Mouse (Mus musculus): ENCODE measurements at regions not wholly inside any gene's neighbourhood (a gene's known extent, or its start where the extent isn't known, plus 50 kb on each side); places are given as distances from the start of the nearest gene placed in this dataset.

DNA sequence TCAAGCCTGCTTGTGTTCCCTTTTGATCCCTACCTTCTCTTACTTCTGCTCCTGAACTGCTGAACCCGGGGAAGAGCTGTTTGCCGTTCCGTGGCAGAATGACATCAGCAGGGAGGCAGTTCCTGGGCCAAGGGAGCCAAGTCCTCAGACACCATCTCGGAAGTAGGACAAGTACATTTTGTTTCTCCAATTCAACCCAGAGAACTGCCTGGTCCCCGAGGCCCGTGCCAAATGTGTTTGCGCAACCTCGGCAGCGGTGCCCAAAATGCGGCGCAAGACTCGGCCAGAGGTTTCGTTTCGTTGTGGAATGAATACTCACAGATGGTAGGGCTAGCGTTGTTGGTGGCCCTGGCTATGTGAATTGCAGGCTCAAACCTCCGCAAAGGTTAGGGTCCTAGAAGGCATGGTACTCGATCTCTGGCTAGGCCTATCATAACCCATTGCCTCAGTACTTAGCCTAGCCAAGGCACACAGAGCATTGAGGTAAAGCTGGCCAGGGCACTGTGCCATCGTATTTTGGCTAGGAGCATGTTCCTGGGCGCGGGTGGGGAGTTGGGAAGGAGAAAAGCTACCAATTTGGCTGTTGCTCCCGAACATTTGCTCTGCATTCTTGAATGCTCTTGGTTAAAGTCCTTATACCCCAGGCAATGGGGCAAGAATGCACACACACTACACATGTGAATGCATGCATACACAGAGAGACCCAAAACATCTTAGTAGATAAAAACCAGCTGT, 333.0 kb downstream of the Foxo1 start:
- DNase-seq (ENCODE audit: low read depth): no peak

GRCm38 (mm10) chr3:52600581-52600980, 332.4 kb downstream of the Foxo1 start:
- DNase-seq (ENCODE audit: low read depth): no peak

DNA sequence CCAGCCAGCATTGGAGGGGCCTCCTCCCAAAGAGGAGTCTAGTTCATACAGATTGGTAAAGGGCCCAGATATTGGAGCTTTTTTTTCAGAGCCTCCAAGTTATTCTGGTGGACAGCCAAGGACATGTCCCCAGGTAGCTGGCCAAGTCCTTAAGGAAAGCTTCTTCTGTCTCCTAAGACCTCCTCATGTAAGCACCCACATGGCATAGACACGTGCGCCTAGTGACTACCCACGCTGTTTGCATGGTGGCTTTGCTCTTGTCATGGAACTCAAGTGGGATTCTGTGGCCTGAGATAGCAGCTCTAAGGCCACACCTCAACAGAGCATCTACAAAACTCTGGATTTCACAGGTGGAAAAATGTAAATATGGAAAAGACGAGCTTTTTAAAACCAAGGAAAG, 332.0 kb downstream of the Foxo1 start:
- DNase-seq (ENCODE audit: low read depth): no peak

DNA sequence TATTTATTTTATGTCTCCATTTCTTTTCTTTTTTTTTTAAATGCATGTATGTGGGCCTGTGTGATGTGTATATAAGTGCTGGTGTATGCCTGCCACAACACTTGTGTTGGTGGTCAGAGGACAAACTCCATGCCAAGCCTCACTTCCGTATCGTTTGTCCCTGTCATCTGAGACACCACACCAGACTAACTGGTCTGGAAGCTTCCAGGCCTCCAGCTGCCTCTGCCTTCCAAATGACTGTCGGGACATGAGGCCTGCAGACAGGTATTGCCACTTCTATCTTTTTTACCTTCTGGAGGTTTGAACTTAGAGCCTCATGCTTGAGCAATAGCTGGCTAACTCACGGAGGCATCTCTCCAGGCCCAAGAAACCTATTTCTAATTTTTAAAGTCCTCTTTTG, 318.3 kb downstream of the Foxo1 start:
- DNase-seq (ENCODE audit: low read depth): no peak

GRCm38 (mm10) chr3:52579917-52580316, 311.8 kb downstream of the Foxo1 start:
- no peak for DNase-seq (ENCODE audit: low read depth)

- DNase-seq (ENCODE audit: low read depth): no peak
Measured at GRCm38 (mm10) chr3:52579096-52579495, 311.0 kb downstream of the Foxo1 start.

GRCm38 (mm10) chr3:52576703-52577244, 308.6 kb downstream of the Foxo1 start:
- no peak for DNase-seq (ENCODE audit: low read depth)

- no peak for DNase-seq (ENCODE audit: low read depth)
Measured at GRCm38 (mm10) chr3:52575237-52575798, 307.2 kb downstream of the Foxo1 start.

DNA sequence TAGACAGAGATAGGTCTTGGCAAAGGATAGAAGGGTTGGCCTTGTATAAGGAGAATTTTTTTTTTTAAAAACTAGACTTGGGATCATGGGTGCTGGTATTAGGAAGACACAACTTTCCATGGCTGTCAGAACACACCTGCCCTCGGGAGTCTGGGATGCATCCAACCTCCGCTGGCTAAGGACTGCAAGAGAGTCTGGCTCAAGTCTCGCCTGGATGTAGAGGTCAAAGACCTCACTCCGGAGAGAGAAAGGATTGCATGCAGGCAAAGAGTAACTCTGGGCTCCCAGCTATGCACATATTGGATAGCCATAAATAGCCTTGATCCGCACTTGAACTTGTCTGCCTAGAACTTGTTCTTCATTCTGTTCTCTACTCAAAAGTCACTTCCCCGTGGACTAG, 306.2 kb downstream of the Foxo1 start:
- DNase-seq (ENCODE audit: low read depth): no peak

GRCm38 (mm10) chr3:52573806-52574205, 305.7 kb downstream of the Foxo1 start:
- no peak for DNase-seq (ENCODE audit: low read depth)

DNA sequence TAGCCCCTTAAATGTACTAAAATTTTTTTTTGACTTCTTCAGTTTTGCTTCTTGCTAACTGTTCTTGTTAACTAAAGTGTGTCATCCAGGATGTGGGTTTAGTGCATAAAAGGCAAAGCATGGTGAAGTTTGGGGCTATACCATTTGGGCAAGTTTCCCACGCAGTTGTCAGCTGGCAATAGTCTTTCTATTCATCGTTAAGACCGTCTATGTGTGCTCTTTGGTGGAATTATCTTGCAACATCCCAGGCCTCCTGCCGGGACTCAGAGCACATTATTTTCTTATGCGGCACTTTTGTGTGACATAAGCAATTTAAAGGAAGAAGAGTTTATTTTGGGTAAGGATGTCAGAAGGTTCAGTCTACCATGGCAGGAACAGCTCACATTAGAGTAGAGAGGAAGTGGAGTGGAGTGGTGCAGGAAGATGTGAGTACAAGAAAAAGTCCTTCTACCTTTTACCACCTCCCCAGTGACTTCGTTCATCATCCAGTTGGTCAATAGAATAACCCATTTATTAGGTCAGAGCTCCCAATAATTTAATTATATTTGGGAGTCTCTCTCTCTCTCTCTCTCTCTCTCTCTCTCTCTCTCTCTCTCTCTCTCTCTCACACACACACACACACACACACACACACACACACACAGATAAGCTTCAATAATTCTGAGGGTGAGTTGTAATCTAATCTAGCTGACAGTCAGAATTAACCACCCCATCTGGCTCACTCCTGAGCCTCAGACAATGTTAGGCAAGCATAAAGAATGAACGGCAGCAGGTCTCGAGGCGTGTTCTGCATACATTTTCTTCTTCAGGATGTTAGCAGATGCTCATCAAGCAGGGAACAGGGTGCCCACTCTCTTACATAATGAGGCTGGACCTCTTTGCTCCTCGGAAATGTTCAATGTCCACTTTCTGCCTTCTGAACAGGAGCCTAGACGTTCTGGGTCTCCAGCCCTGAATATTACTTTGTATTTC, 304.7 kb downstream of the Foxo1 start:
- DNase-seq (ENCODE audit: low read depth): no peak

GRCm38 (mm10) chr3:52567606-52568372, 299.7 kb downstream of the Foxo1 start:
- peak; percentile 12 for DNase-seq (ENCODE audit: low read depth)

GRCm38 (mm10) chr3:52563595-52563994, 295.5 kb downstream of the Foxo1 start:
- no peak for DNase-seq (ENCODE audit: low read depth)

- DNase-seq (ENCODE audit: low read depth): no peak
Measured at GRCm38 (mm10) chr3:52562816-52563215, 294.7 kb downstream of the Foxo1 start.

GRCm38 (mm10) chr3:52559481-52559880, 291.3 kb downstream of the Foxo1 start:
- DNase-seq (ENCODE audit: low read depth): no peak

GRCm38 (mm10) chr3:52558765-52559164, 290.6 kb downstream of the Foxo1 start:
- DNase-seq (ENCODE audit: low read depth): no peak

- DNase-seq (ENCODE audit: low read depth): no peak
Measured at GRCm38 (mm10) chr3:52557296-52557695, 289.2 kb downstream of the Foxo1 start.

DNA sequence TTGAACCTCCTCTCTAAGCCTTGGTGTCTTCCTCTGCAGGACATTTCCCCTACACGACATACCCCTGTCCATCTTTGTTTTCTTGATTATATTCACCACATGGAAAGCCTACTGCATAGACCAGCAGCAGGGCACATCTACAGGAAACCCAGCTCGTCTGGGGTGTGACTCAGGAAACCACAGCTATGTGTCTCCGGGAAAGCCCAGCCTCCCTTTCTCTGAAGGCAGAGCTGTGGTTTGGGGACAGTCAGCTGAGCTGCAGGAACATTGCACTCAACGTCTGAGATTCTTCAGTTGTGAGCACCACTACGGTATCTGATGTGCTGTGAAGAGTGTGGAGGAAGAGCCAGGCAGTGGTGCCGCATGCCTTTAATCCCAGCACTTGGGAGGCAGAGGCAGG, 286.9 kb downstream of the Foxo1 start:
- peak; percentile 56 for DNase-seq (ENCODE audit: low read depth)

- DNase-seq (ENCODE audit: low read depth): no peak
Measured at GRCm38 (mm10) chr3:52554490-52554889, 286.4 kb downstream of the Foxo1 start.

DNA sequence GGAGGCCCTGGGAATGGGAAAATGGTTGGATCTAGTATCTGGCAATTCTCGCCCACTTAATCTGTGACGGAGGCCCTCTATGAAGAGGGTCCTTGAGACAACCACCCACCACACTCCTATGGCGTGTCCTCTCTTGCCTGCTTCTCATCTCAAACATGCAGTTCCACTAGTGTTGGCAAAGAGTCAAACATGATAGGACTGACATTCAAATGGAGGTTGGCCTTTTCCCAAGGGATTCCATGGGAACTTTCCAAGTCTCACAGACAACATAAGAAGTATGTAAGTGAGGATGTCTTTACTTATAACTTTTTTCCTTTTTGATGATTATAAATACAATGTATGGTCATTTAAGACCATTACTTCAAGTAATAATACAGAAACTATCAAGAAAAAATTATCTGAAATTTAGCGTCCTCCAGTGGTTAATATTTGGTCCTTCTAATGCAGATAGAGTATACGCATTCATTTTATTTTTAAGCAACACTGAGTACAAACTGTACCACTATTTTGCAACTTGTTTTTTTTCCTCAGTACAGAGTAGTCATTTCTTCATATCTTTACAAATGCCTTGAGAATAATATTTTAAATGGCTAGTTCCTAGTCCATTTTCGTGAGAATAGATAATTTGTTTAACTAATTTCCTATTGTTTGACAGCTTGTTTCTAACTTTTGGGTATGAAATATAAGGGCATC, 280.2 kb downstream of the Foxo1 start:
- DNase-seq (ENCODE audit: low read depth): no peak

- DNase-seq (ENCODE audit: low read depth): no peak
Measured at GRCm38 (mm10) chr3:52546035-52546434, 277.9 kb downstream of the Foxo1 start.
